Mouse (Mus musculus): ENCODE data around the gene Sox13. TPM values are rescaled to one million over a fixed set of nuclear protein-coding genes. Genes with fewer than 3 reads are reported as not detected.

The Sox13 gene
- polyA plus RNA-seq, 1 experiment from 2014 or later: 12.5 TPM

- Histone ChIP-seq H3K36me3 (ENCODE audit: control insufficient read depth, insufficient read depth, low read length) (no peaks in the 10 kb centered on the region), H3K27ac (ENCODE audit: low read depth, low read length) (no peak overlapping the region), H3K4me2 (replicated peaks; ENCODE audit: low read depth, low read length) (no peak overlapping the region), H3K9me3 (ENCODE audit: control insufficient read depth, low read length) (no peaks in the 10 kb centered on the region), H3K27me3 (ENCODE audit: control insufficient read depth, insufficient read depth, low read length) (no peaks in the 10 kb centered on the region), H3K4me1 (replicated peaks; ENCODE audit: control insufficient read depth, insufficient read depth, low read length) (peaks cover 11% of the 10 kb centered on the region), H3K9ac (ENCODE audit: low read depth, low read length) (no peak overlapping the region), H3K4me3 (ENCODE audit: low read depth, low read length) (no peak overlapping the region)
- WGBS: 86% methylated on average over 4 of the region's 4 CpGs
- DNase-seq (ENCODE audit: low spot score) (no peak), ATAC-seq (ENCODE audit: low FRiP score) (no peak)
Observed at GRCm38 (mm10) chr1:133404005-133404404, 20.2 kb downstream of the Sox13 start.

GRCm38 (mm10) chr1:133400014-133400725 lies 24.0 kb downstream of the Sox13 start:
- no peak for ATAC-seq (ENCODE audit: low FRiP score)
- Histone ChIP-seq H3K36me3 (ENCODE audit: control insufficient read depth, insufficient read depth, low read length) (no peaks in the 10 kb centered on the region), H3K27me3 (ENCODE audit: control insufficient read depth, insufficient read depth, low read length) (no peaks in the 10 kb centered on the region), H3K9ac (ENCODE audit: low read depth, low read length) (no peak overlapping the region), H3K4me2 (replicated peaks; ENCODE audit: low read depth, low read length) (no peak overlapping the region), H3K27ac (ENCODE audit: low read depth, low read length) (no peak overlapping the region), H3K4me3 (ENCODE audit: low read depth, low read length) (no peak overlapping the region), H3K9me3 (ENCODE audit: control insufficient read depth, low read length) (no peaks in the 10 kb centered on the region), H3K4me1 (replicated peaks; ENCODE audit: control insufficient read depth, insufficient read depth, low read length) (peaks cover 12% of the 10 kb centered on the region)
- no peak for DNase-seq (ENCODE audit: low spot score)
- WGBS: 83% methylated on average over 13 of the region's 13 CpGs

- H3K27me3 ChIP-seq (ENCODE audit: control insufficient read depth, insufficient read depth, low read length): no peaks in the 10 kb centered on the region
- H3K9me3 ChIP-seq (ENCODE audit: control insufficient read depth, low read length): no peaks in the 10 kb centered on the region
- peak overlapping the region; percentile 24 for H3K4me2 ChIP-seq (replicated peaks; ENCODE audit: low read depth, low read length)
- peak overlapping the region; percentile 50 for H3K9ac ChIP-seq (ENCODE audit: low read depth, low read length)
- no peak overlapping the region for H3K4me3 ChIP-seq (ENCODE audit: low read depth, low read length)
- WGBS: 4% methylated on average over 17 of the region's 17 CpGs
- peaks cover 12% of the 10 kb centered on the region for H3K4me1 ChIP-seq (replicated peaks; ENCODE audit: control insufficient read depth, insufficient read depth, low read length)
- peak overlapping the region; percentile 96 for H3K27ac ChIP-seq (ENCODE audit: low read depth, low read length)
- 0 out of 2 replicates have a peak, but pooled peaks cover 2% of the 10 kb centered on the region for H3K36me3 ChIP-seq (ENCODE audit: control insufficient read depth, insufficient read depth, low read length)
- ATAC-seq (ENCODE audit: low FRiP score) (peak; percentile 82), DNase-seq (ENCODE audit: low spot score) (peak; percentile 78)
Observed at GRCm38 (mm10) chr1:133397483-133398237, 26.5 kb downstream of the Sox13 start.

DNA sequence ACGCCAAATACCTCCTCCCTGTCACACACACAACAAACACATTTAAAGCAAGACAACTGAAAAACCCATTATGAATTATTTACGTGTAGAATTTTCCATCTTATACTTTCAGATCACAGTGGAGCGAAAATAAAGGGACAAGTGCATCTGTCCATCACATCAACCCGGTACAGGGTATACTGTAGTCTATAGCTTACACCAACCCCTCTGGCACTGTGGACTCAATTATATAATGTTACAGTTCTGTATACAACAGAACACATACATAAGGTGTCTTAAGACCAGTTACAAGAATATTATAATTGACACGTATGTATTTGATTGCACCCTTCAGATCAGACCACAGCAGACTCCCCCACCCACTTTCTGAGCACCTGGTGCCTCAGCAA lies 27.1 kb downstream of the Sox13 start:
- Histone ChIP-seq H3K27me3 (ENCODE audit: control insufficient read depth, insufficient read depth, low read length) (no peaks in the 10 kb centered on the region), H3K4me1 (replicated peaks; ENCODE audit: control insufficient read depth, insufficient read depth, low read length) (peaks cover 12% of the 10 kb centered on the region), H3K9me3 (ENCODE audit: control insufficient read depth, low read length) (no peaks in the 10 kb centered on the region), H3K4me2 (replicated peaks; ENCODE audit: low read depth, low read length) (peak overlapping the region; percentile 24; the same call in 1 of the 2 replicates), H3K27ac (ENCODE audit: low read depth, low read length) (peak overlapping the region; percentile 96), H3K4me3 (ENCODE audit: low read depth, low read length) (no peak overlapping the region), H3K36me3 (ENCODE audit: control insufficient read depth, insufficient read depth, low read length) (0 out of 2 replicates have a peak, but pooled peaks cover 3% of the 10 kb centered on the region), H3K9ac (ENCODE audit: low read depth, low read length) (peak overlapping the region; percentile 50)
- DNase-seq (ENCODE audit: low spot score) (no peak), ATAC-seq (ENCODE audit: low FRiP score) (peak; percentile 47)
- WGBS: 56% methylated on average over 5 of the region's 5 CpGs

DNA sequence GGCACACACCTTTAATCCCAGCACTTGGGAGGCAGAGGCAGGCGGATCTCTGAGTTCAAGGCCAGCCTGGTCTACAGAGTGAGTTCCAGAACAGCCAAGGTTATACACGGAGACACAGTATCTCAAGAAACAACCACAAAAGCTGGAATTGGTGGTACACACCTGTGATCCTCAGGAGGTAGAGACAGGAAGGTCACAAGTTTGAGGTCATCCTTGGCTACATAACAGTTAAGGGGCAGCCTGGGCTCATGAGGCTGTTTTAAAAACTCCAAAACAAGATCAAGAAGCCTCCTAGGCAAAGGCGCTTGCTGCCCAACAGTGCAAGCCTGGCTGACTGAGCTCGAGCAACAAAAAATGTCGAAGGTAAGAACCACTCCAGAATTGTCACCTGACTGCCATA lies 27.5 kb downstream of the Sox13 start:
- Histone ChIP-seq H3K4me3 (ENCODE audit: low read depth, low read length) (no peak overlapping the region), H3K9ac (ENCODE audit: low read depth, low read length) (peak overlapping the region; percentile 50; the same call in 1 of the 2 replicates), H3K9me3 (ENCODE audit: control insufficient read depth, low read length) (no peaks in the 10 kb centered on the region), H3K4me1 (replicated peaks; ENCODE audit: control insufficient read depth, insufficient read depth, low read length) (peaks cover 12% of the 10 kb centered on the region), H3K27ac (ENCODE audit: low read depth, low read length) (0 out of 2 replicates have a peak overlapping the region, but pooled peaks have one; percentile 96), H3K4me2 (replicated peaks; ENCODE audit: low read depth, low read length) (no peak overlapping the region), H3K36me3 (ENCODE audit: control insufficient read depth, insufficient read depth, low read length) (0 out of 2 replicates have a peak, but pooled peaks cover 7% of the 10 kb centered on the region), H3K27me3 (ENCODE audit: control insufficient read depth, insufficient read depth, low read length) (no peaks in the 10 kb centered on the region)
- WGBS: 89% methylated on average over 5 of the region's 5 CpGs
- ATAC-seq (ENCODE audit: low FRiP score): no peak
- DNase-seq (ENCODE audit: low spot score): no peak

GRCm38 (mm10) chr1:133394702-133395101 lies 29.5 kb downstream of the Sox13 start:
- H3K27ac ChIP-seq (ENCODE audit: low read depth, low read length): no peak overlapping the region
- H3K27me3 ChIP-seq (ENCODE audit: control insufficient read depth, insufficient read depth, low read length): no peaks in the 10 kb centered on the region
- H3K4me3 ChIP-seq (ENCODE audit: low read depth, low read length): no peak overlapping the region
- no peak for DNase-seq (ENCODE audit: low spot score)
- no peaks in the 10 kb centered on the region for H3K9me3 ChIP-seq (ENCODE audit: control insufficient read depth, low read length)
- ATAC-seq (ENCODE audit: low FRiP score): no peak
- no peak overlapping the region for H3K4me2 ChIP-seq (replicated peaks; ENCODE audit: low read depth, low read length)
- WGBS: 77% methylated on average over 4 of the region's 4 CpGs
- H3K36me3 ChIP-seq (ENCODE audit: control insufficient read depth, insufficient read depth, low read length): peaks cover 7% of the 10 kb centered on the region; the same call in 1 of the 2 replicates
- peaks cover 12% of the 10 kb centered on the region for H3K4me1 ChIP-seq (replicated peaks; ENCODE audit: control insufficient read depth, insufficient read depth, low read length)
- H3K9ac ChIP-seq (ENCODE audit: low read depth, low read length): no peak overlapping the region

DNA sequence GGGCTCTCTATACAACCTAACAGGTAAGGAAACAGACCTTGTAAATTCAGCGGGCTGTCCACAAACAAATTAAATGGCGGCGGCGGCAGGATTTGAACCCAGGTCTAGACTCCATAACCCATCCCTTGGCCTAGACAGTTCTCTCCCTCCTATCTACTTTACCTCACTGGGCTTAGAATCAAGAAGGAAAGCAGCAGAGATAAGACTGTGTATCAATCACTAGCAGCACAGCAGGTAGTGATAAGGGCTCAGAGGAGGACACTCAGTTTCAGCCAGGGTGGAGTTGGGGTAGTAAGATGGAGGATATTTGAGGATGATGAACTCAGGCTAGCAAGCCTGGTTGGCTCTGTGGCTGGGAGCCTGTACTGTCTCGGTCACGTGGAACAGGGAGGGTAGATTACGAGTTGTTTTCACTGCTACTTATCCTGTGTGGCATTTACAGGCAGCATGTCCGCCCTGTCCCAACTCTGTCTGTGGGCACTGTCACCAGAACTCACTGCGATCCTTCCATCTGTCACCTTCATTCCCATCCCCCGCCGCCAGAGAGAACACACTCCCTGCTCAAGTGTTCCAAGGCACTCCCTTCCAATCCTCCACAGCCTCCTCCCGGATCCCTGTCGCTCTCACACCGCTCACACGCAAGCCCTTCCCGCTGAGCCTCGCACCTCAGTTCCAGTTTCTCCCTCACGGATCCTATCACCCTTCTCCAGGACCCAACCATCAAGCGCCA lies 36.5 kb downstream of the Sox13 start:
- Histone ChIP-seq H3K4me2 (replicated peaks; ENCODE audit: low read depth, low read length) (no peak overlapping the region), H3K27ac (ENCODE audit: low read depth, low read length) (no peak overlapping the region), H3K4me1 (replicated peaks; ENCODE audit: control insufficient read depth, insufficient read depth, low read length) (peaks cover 3% of the 10 kb centered on the region; the same call in 1 of the 2 replicates), H3K4me3 (ENCODE audit: low read depth, low read length) (no peak overlapping the region), H3K27me3 (ENCODE audit: control insufficient read depth, insufficient read depth, low read length) (no peaks in the 10 kb centered on the region), H3K9me3 (ENCODE audit: control insufficient read depth, low read length) (no peaks in the 10 kb centered on the region), H3K9ac (ENCODE audit: low read depth, low read length) (no peak overlapping the region), H3K36me3 (ENCODE audit: control insufficient read depth, insufficient read depth, low read length) (peaks cover 7% of the 10 kb centered on the region; the same call in 1 of the 2 replicates)
- DNase-seq (ENCODE audit: low spot score) (no peak), ATAC-seq (ENCODE audit: low FRiP score) (no peak)
- WGBS: 71% methylated on average over 19 of the region's 19 CpGs

DNA sequence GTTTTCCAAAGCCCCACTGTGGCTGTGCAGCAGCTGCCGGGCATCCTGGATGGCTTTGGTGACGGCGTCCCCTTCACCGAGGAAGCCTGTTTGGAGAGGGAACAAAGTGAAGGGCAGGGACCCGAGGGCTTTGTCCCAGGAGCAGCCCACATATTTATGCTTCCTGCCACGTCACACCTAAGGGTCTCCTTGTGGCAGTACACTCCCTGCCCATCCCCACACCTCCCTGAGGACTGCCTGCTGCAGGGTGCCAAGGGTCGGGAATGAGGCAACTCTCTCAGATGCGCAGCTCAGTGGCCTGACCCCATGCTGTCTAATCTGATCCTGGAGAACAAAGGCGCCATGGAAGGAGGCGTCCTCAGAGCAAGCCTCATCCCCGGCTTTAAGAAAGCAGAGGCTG lies 38.0 kb downstream of the Sox13 start:
- DNase-seq (ENCODE audit: low spot score) (no peak), ATAC-seq (ENCODE audit: low FRiP score) (no peak)
- Histone ChIP-seq H3K9me3 (ENCODE audit: control insufficient read depth, low read length) (no peaks in the 10 kb centered on the region), H3K4me2 (replicated peaks; ENCODE audit: low read depth, low read length) (no peak overlapping the region; the same call in 1 of the 2 replicates), H3K27ac (ENCODE audit: low read depth, low read length) (peak overlapping the region; percentile 31; the same call in 1 of the 2 replicates), H3K36me3 (ENCODE audit: control insufficient read depth, insufficient read depth, low read length) (peaks cover 2% of the 10 kb centered on the region; the same call in 1 of the 2 replicates), H3K9ac (ENCODE audit: low read depth, low read length) (peak overlapping the region; percentile 50; the same call in 1 of the 2 replicates), H3K27me3 (ENCODE audit: control insufficient read depth, insufficient read depth, low read length) (no peaks in the 10 kb centered on the region), H3K4me1 (replicated peaks; ENCODE audit: control insufficient read depth, insufficient read depth, low read length) (peaks cover 5% of the 10 kb centered on the region; the same call in 1 of the 2 replicates), H3K4me3 (ENCODE audit: low read depth, low read length) (no peak overlapping the region)
- 35% methylated on average over 11 of the region's 11 CpGs for WGBS

All from hindbrain, embryonic 11.5 days (tissue).